Mouse (Mus musculus) liver, embryonic 15.5 days (tissue): ENCODE results near the gene Akap12. TPM values are rescaled to one million over a fixed set of nuclear protein-coding genes. Genes with fewer than 3 reads are reported as not detected.
A peak's percentile ranks its signal among the peaks of the same experiment; 100 is the strongest.

ENCODE experiments used
- ATAC-seq: fragments of 200-750 bp; cut with Nextera tagmentation; 2 replicates; pipeline ENCODE4 v1.8.0; 2017; ENCODE audit warnings: moderate number of reproducible peaks, mild to moderate bottlenecking, moderate library complexity; ENCODE audit not compliant: insufficient read depth
- H3K27ac ChIP-seq: fragments of 300-500 bp; sonication (generic); replicated peaks from 2 replicates; pipeline ENCODE4 v1.5.1; 2015; ENCODE audit warnings: mild to moderate bottlenecking, inconsistent platforms
- H3K27me3 ChIP-seq: fragments of 300-500 bp; sonication (generic); 2 replicates; pipeline ENCODE4 v1.6.1; 2015; ENCODE audit warnings: mild to moderate bottlenecking, inconsistent platforms
- H3K36me3 ChIP-seq: fragments of 300-500 bp; sonication (generic); replicated peaks from 2 replicates; pipeline ENCODE4 v1.6.1; 2015; ENCODE audit warnings: moderate library complexity, mild to moderate bottlenecking, inconsistent platforms
- H3K4me1 ChIP-seq: fragments of 300-500 bp; sonication (generic); replicated peaks from 2 replicates; pipeline ENCODE4 v1.6.1; 2015; ENCODE audit warnings: inconsistent platforms
- H3K4me2 ChIP-seq: fragments of 300-500 bp; sonication (generic); 2 replicates; pipeline ENCODE4 v1.6.1; 2015; ENCODE audit warnings: moderate library complexity, mild to moderate bottlenecking, inconsistent platforms
- H3K4me3 ChIP-seq: fragments of 300-500 bp; sonication (generic); replicated peaks from 2 replicates; pipeline ENCODE4 v1.5.1; 2015; ENCODE audit warnings: mild to moderate bottlenecking, inconsistent platforms
- H3K9ac ChIP-seq: fragments of 300-500 bp; sonication (generic); 2 replicates; pipeline ENCODE4 v1.6.1; 2015; ENCODE audit warnings: moderate library complexity, mild to moderate bottlenecking, inconsistent platforms
- H3K9me3 ChIP-seq: fragments of 300-500 bp; sonication (generic); replicated peaks from 2 replicates; pipeline ENCODE4 v1.6.1; 2016; ENCODE audit warnings: inconsistent platforms
- WGBS: fragments of 180-500 bp; shearing (Covaris S2); methylation state at CpG from one replicate; pipeline ENCODE4 v1.1.7; 2015; ENCODE audit warnings: mixed read lengths; ENCODE audit not compliant: insufficient replicate concordance; 5-methylcytosine and 5-hydroxymethylcytosine counted together
- polyA plus RNA-seq: library from polyadenylated mRNA; unstranded; fragments of >200 nt; fragmentation: Nextera tagmentation; extraction: Ambion mirVana; gene quantifications from 2 replicates; pipeline ENCODE4 v1.2.1, GENCODE M21; 2015

Akap12 gene
- polyA plus RNA-seq, 1 experiment from 2014 or later: 3.9 TPM

DNA sequence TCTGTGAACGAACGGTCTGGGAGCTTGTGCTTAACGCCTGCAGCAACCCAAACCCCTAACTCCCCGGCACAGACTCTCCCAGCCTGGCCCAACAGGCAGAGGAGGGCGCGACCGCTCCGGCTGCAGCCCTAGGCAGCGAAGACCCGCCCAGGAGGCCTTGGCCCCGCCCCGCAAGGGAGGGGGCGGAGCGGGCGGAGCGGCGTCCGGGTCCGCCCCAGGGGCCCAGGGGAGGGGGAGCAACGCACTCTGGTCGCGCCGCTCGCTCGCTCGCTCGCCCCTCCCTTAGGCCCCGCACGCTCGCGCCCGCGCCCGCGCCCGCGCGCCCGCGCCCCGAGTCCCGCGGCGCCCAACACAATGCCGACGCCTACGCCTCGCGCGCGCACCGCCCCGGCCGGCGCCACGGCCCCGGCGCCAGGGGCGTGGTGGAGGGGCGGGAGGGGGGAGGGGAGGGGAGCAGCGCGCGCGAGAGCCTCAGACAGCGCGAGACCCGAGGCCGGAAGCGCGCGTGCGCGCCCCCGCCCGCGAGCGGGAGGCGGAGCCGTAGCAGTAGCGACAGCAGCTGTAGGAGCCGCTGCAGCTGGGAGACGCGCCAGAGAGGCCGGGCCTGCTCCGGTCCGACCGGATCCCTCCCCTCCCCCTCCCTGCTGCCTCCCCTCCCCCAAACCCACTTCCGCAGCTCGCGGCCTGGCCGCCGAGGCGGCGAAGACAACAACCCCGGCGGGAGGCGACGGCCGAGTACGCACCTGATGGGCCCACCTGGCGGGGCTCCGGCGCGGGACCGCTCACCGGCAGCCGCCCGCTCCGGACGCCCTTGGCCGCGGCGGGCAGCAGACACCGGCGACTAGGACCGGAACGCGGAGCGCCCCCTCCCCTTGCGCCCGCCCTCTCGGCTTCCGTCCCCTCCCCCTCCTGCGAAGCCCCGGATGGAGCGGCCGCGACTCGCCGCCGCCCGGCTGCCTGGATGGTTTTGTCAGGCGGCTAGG is 120.7 kb downstream of the Akap12 start:
- no peaks in the 10 kb centered on the region for H3K9me3 ChIP-seq
- peak overlapping the region; percentile 95 for H3K9ac ChIP-seq
- peak; percentile 93 for ATAC-seq
- peak overlapping the region; percentile 93 for H3K4me2 ChIP-seq
- under 1% methylated on average over 106 of the region's 133 CpGs for WGBS
- H3K36me3 ChIP-seq: no peaks in the 10 kb centered on the region
- peak overlapping the region; percentile 97 for H3K27ac ChIP-seq
- no peaks in the 10 kb centered on the region for H3K27me3 ChIP-seq
- peak overlapping the region; percentile 96 for H3K4me3 ChIP-seq
- H3K4me1 ChIP-seq: peaks cover 69% of the 10 kb centered on the region

DNA sequence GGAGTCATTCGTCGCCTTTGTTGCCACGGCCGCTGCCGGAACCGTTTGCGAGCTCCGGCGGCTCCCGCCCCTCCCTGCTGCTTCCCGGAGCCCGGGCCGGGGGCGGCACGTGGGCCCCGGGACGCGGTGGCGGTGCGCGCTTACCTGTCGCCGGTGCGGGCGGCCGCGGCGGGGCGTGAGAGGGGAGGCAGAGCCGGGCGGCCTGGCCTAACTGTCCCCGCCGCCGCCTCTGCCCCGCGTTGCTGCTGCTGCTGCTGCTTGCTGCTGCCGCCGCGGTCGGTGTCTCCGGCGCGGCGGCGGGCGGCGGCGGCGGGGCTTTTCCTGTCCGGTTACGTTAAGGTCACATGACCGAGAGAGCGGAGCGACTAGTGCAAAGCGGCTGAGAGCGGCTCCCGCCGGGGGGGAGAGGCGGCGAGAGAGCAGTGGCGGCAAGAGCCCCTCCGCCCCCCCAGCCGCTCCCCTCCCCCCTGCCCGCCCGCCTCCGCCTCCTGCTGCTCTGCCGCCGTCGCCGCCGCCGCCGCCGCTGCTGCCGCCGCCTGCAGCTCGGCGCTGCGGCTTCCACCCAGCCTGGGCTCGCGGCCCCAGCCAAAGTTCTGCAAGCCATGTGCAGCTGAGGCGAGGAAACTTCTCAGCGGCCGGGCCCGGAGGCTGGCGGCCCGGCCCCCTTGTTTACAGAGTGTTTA is 121.7 kb downstream of the Akap12 start, which contains the start of gene Zbtb2:
Gene Zbtb2 (minus strand): TSS at position 408 of the 683 bp plus-strand sequence.
- under 1% methylated on average over 66 of the region's 87 CpGs for WGBS
- no peak for ATAC-seq
- peak within 1 kb of the TSS; percentile 97 for H3K27ac ChIP-seq
- H3K4me2 ChIP-seq: peak within 1 kb of the TSS; percentile 93
- peak within 1 kb of the TSS; percentile 95 for H3K9ac ChIP-seq
- H3K36me3 ChIP-seq: peaks cover 2% of the 10 kb centered on the region; the same call in 1 of the 2 replicates
- no peaks in the 10 kb centered on the region for H3K9me3 ChIP-seq
- no peaks in the 10 kb centered on the region for H3K27me3 ChIP-seq
- peak within 1 kb of the TSS; percentile 96 for H3K4me3 ChIP-seq
- H3K4me1 ChIP-seq: peaks cover 74% of the 10 kb centered on the region

GRCm38 (mm10) chr10:4388384-4388745 is 122.2 kb downstream of the Akap12 start:
- Histone ChIP-seq H3K27ac (peak overlapping the region; percentile 97), H3K9ac (peak overlapping the region; percentile 95), H3K4me2 (peak overlapping the region; percentile 93), H3K4me3 (peak overlapping the region; percentile 96), H3K36me3 (peaks cover 6% of the 10 kb centered on the region; the same call in 1 of the 2 replicates), H3K9me3 (no peaks in the 10 kb centered on the region), H3K27me3 (no peaks in the 10 kb centered on the region), H3K4me1 (peaks cover 72% of the 10 kb centered on the region)
- under 1% methylated on average over 19 of the region's 19 CpGs for WGBS
- no peak for ATAC-seq

DNA sequence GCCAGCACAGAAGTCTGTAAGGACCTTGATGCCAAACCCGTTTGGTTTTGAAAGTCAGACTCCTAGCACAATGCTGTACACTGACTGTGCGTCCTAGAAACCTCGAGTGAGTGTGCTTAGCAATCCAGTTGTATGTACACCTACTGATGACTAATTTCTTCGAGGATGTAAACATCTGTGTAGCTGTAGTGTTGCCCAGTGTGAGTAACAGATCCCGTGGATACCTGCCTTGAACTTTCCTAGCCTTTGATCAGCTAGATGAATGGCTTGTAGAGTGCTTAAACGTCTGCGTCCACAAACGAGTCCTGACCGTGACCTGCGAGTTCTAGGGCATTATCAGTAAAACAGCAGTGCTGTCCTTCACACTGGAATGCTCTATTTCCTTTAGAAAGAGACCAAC is 122.9 kb downstream of the Akap12 start:
- peaks cover 9% of the 10 kb centered on the region for H3K36me3 ChIP-seq
- peak overlapping the region; percentile 93 for H3K4me2 ChIP-seq
- H3K4me1 ChIP-seq: peaks cover 69% of the 10 kb centered on the region
- WGBS: 20% methylated on average over 10 of the region's 10 CpGs
- ATAC-seq: no peak
- H3K9me3 ChIP-seq: no peaks in the 10 kb centered on the region
- H3K27ac ChIP-seq: no peak overlapping the region
- no peaks in the 10 kb centered on the region for H3K27me3 ChIP-seq
- H3K4me3 ChIP-seq: peak overlapping the region; percentile 96
- H3K9ac ChIP-seq: peak overlapping the region; percentile 95

DNA sequence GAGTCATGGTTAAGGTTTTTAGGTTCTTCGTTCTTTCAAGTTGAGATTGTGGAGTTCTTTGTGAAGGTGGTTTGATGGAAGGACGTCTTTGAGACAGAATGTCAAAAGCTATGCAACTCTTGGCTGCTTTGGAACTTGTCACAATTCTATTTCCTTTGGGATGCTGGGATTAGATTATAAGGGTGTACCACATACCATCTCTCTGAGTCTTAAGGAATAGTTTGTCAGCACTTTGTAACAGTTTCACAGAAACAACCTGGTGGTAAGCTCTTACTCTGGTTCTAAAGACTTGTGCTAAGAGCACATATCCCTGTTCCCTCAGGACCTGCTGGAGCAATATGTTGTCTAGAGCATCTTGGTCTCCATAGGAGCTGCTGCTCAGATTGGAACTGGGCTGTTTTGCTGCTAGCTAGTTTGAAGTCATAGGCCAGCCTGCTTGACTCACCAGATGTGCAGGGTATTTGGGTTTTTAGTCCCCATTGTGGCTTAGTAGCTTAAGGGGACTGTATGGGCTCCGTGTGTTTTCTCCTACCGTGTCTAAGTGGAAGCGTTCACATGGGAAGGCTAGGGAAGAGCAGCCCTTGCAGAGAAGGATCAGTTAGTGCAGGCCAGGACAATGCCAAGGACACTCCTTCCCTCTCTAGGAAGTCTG is 123.4 kb downstream of the Akap12 start:
- WGBS: 57% methylated on average over 5 of the region's 5 CpGs
- peaks cover 14% of the 10 kb centered on the region for H3K36me3 ChIP-seq
- no peaks in the 10 kb centered on the region for H3K27me3 ChIP-seq
- peak overlapping the region; percentile 95 for H3K9ac ChIP-seq
- peak overlapping the region; percentile 96 for H3K4me3 ChIP-seq
- H3K9me3 ChIP-seq: no peaks in the 10 kb centered on the region
- no peak overlapping the region for H3K27ac ChIP-seq
- peak overlapping the region; percentile 93 for H3K4me2 ChIP-seq
- ATAC-seq: no peak
- H3K4me1 ChIP-seq: peaks cover 65% of the 10 kb centered on the region

DNA sequence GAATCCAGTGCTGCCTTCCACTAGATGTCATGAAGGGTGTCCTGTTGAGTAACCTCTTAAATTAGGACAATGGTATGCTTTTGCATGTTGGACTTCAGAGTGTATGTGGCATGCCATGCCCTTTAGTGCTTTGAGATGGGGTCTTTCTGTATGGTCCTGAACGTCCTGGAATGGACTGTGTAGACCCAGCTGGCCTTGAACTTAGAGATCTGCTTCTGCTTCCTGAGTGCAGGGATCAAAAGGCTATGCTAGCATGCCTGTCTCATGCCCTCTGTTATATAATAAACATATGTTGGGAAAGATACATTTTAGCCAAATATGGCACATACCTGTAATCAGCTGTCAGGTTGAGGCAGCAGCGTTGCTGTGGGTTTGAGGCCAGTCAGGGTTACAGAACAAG is 124.4 kb downstream of the Akap12 start:
- Histone ChIP-seq H3K9me3 (no peaks in the 10 kb centered on the region), H3K36me3 (peaks cover 18% of the 10 kb centered on the region), H3K9ac (no peak overlapping the region), H3K27me3 (no peaks in the 10 kb centered on the region), H3K4me2 (peak overlapping the region; percentile 14), H3K4me3 (no peak overlapping the region), H3K4me1 (peaks cover 56% of the 10 kb centered on the region), H3K27ac (no peak overlapping the region)
- 60% methylated on average over 2 of the region's 2 CpGs for WGBS
- no peak for ATAC-seq

- H3K9me3 ChIP-seq: no peaks in the 10 kb centered on the region
- WGBS: 68% methylated on average over 5 of the region's 5 CpGs
- no peak for ATAC-seq
- H3K4me3 ChIP-seq: no peak overlapping the region
- H3K36me3 ChIP-seq: peaks cover 23% of the 10 kb centered on the region
- H3K4me2 ChIP-seq: no peak overlapping the region
- no peak overlapping the region for H3K9ac ChIP-seq
- H3K27ac ChIP-seq: no peak overlapping the region
- peaks cover 51% of the 10 kb centered on the region for H3K4me1 ChIP-seq
- H3K27me3 ChIP-seq: no peaks in the 10 kb centered on the region
These were observed 124.9 kb downstream of the Akap12 start for GRCm38 (mm10) chr10:4391076-4391475.

DNA sequence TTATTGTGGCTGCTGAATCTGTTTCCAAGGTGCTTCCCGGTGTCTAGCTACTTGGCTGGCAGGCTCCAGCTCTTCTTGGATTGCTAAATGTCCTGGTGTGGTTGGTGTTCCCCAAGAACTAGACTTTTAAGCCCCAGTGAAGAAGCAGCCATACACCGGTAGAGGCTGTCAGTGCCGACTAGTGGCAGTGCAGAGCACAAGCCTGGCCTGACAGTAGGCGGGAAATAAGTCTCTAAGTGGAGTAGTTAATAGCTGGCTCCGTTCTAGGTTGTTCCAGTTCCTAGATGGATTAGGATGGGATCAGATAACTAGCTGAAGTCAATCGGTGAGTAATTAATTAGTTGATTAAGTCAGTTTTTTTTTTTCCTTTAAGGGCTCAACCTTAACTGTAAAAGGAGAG is 125.7 kb downstream of the Akap12 start:
- Histone ChIP-seq H3K9me3 (no peaks in the 10 kb centered on the region), H3K4me3 (no peak overlapping the region), H3K36me3 (peaks cover 26% of the 10 kb centered on the region), H3K9ac (no peak overlapping the region), H3K4me2 (peak overlapping the region; percentile 16; the same call in 1 of the 2 replicates), H3K27me3 (no peaks in the 10 kb centered on the region), H3K27ac (no peak overlapping the region), H3K4me1 (peaks cover 47% of the 10 kb centered on the region)
- WGBS: 59% methylated on average over 6 of the region's 6 CpGs
- ATAC-seq: no peak

DNA sequence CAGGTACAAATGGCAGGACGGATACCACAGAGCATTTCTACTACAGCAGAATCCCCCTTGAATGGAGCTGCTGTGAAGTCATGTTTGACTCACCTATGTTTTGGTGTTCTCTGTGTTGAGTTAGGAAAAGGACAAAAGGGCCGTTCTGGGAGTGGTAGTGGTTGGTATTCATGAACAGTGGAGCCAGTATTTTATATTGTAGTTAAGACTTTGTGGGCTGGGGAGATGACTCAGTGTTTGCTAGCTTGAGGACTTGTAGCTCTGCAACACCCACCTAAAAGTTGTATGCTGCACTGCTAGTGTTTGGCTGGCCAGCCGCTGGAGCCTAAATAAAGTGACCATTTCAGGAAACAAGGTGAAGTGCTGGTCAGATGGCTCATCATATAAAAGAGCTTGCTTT is 129.1 kb downstream of the Akap12 start:
- H3K27ac ChIP-seq: no peak overlapping the region
- ATAC-seq: no peak
- peaks cover 25% of the 10 kb centered on the region for H3K4me1 ChIP-seq
- WGBS: 74% methylated on average over 3 of the region's 3 CpGs
- H3K9ac ChIP-seq: no peak overlapping the region
- H3K27me3 ChIP-seq: no peaks in the 10 kb centered on the region
- H3K36me3 ChIP-seq: peaks cover 42% of the 10 kb centered on the region
- H3K9me3 ChIP-seq: no peaks in the 10 kb centered on the region
- no peak overlapping the region for H3K4me3 ChIP-seq
- no peak overlapping the region for H3K4me2 ChIP-seq

GRCm38 (mm10) chr10:4398058-4398457 is 131.9 kb downstream of the Akap12 start:
- Histone ChIP-seq H3K4me1 (peaks cover 1% of the 10 kb centered on the region; the same call in 1 of the 2 replicates), H3K9me3 (no peaks in the 10 kb centered on the region), H3K36me3 (peaks cover 47% of the 10 kb centered on the region), H3K4me3 (no peak overlapping the region), H3K27me3 (no peaks in the 10 kb centered on the region), H3K4me2 (no peak overlapping the region), H3K27ac (no peak overlapping the region), H3K9ac (no peak overlapping the region)
- WGBS: 65% methylated on average over 5 of the region's 5 CpGs
- no peak for ATAC-seq
